Mouse (Mus musculus): ENCODE measurements at regions not wholly inside any gene's neighbourhood (a gene's known extent, or its start where the extent isn't known, plus 50 kb on each side); places are given as distances from the start of the nearest gene placed in this dataset.

- Histone ChIP-seq H3K9ac (replicated peaks; ENCODE audit: low read depth, low read length) (no peak overlapping the region), H3K9me3 (ENCODE audit: control insufficient read depth, low read depth, low read length) (no peaks in the 10 kb centered on the region), H3K4me2 (replicated peaks; ENCODE audit: low read depth, low read length) (no peak overlapping the region), H3K36me3 (ENCODE audit: control insufficient read depth, insufficient read depth, low read length) (no peaks in the 10 kb centered on the region), H3K27ac (ENCODE audit: low read length) (no peak overlapping the region), H3K27me3 (ENCODE audit: control insufficient read depth, insufficient read depth, low read length) (no peaks in the 10 kb centered on the region), H3K4me3 (ENCODE audit: low read depth, low read length) (no peak overlapping the region), H3K4me1 (ENCODE audit: control insufficient read depth, insufficient read depth, low read length) (no peaks in the 10 kb centered on the region)
- WGBS = 71% methylated on average over 2 of the region's 2 CpGs
- ATAC-seq (ENCODE audit: insufficient number of reproducible peaks, insufficient read depth, low FRiP score, low read depth) = no peak
These were observed 305.8 kb upstream of the Trib2 start for GRCm38 (mm10) chr12:16122353-16123127.

DNA sequence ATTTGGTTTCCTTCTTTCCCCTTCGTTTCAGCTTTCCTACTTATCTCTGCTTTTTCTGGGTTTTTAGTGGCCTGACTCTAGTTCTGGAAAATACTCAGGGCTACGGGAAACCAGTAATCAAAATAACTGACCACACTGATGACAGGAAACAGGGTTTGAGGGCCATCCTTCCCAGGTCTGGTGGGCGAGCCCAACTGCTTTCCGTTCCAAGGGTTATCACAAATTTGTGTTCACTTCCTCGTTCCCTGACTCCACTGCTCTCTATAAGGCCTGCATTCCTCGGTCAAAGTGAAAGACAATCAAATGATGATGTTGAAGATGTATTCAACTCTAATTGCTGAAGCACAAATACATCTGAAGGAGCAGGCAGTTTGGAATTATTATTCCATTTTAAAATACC is 305.1 kb upstream of the Trib2 start:
- Histone ChIP-seq H3K4me1 (ENCODE audit: control insufficient read depth, insufficient read depth, low read length) (no peaks in the 10 kb centered on the region), H3K9ac (replicated peaks; ENCODE audit: low read depth, low read length) (no peak overlapping the region), H3K27ac (ENCODE audit: low read length) (no peak overlapping the region), H3K9me3 (ENCODE audit: control insufficient read depth, low read depth, low read length) (no peaks in the 10 kb centered on the region), H3K4me2 (replicated peaks; ENCODE audit: low read depth, low read length) (no peak overlapping the region), H3K4me3 (ENCODE audit: low read depth, low read length) (no peak overlapping the region), H3K27me3 (ENCODE audit: control insufficient read depth, insufficient read depth, low read length) (no peaks in the 10 kb centered on the region), H3K36me3 (ENCODE audit: control insufficient read depth, insufficient read depth, low read length) (no peaks in the 10 kb centered on the region)
- no peak for ATAC-seq (ENCODE audit: insufficient number of reproducible peaks, insufficient read depth, low FRiP score, low read depth)
- WGBS = 78% methylated on average over 6 of the region's 6 CpGs

DNA sequence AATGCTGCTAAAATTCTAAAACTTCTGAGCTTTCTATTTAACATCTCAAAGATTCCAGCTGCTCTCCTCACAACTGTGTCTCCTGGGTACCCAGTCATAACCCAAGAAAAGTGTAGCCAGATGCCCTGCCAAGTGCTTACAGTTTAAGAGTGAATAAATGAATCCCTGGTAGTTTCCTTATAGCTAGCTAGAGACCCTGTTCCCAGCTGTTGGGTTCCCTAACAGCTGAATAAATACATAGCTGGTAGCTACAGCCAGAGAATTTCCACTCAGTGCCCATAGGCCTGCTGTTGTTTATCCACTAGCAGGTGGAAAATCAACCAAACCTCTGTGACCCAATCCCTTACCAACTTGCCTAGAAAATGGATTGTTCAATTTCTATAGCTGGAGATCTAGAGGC is 302.0 kb upstream of the Trib2 start:
- no peak overlapping the region for H3K4me2 ChIP-seq (replicated peaks; ENCODE audit: low read depth, low read length)
- H3K4me3 ChIP-seq (ENCODE audit: low read depth, low read length) = no peak overlapping the region
- H3K36me3 ChIP-seq (ENCODE audit: control insufficient read depth, insufficient read depth, low read length) = no peaks in the 10 kb centered on the region
- no peak overlapping the region for H3K9ac ChIP-seq (replicated peaks; ENCODE audit: low read depth, low read length)
- no peak overlapping the region for H3K27ac ChIP-seq (ENCODE audit: low read length)
- ATAC-seq (ENCODE audit: insufficient number of reproducible peaks, insufficient read depth, low FRiP score, low read depth) = no peak
- H3K27me3 ChIP-seq (ENCODE audit: control insufficient read depth, insufficient read depth, low read length) = no peaks in the 10 kb centered on the region
- H3K4me1 ChIP-seq (ENCODE audit: control insufficient read depth, insufficient read depth, low read length) = no peaks in the 10 kb centered on the region
- H3K9me3 ChIP-seq (ENCODE audit: control insufficient read depth, low read depth, low read length) = no peaks in the 10 kb centered on the region

DNA sequence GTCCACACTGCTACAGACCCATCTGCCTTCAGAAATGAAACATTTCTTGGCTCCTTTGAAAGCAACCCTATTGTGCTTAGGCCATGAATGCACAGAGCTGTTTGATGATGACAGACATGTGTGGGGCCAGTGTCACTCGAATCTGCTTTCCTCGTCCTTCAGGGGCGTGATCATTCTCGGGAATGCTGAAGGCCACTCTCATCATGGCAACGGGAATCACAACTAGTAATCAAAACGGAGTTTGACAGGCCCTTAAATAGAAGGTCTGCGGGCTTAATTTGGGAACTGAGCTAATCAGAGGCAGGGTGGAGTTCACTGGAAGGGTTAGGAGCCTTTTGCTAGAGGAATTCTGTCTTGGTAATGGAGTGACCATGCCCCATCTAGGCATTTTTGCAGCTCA is 290.2 kb upstream of the Trib2 start:
- no peak overlapping the region for H3K4me3 ChIP-seq (ENCODE audit: low read depth, low read length)
- 73% methylated on average over 7 of the region's 7 CpGs for WGBS
- no peak for ATAC-seq (ENCODE audit: insufficient number of reproducible peaks, insufficient read depth, low FRiP score, low read depth)

DNA sequence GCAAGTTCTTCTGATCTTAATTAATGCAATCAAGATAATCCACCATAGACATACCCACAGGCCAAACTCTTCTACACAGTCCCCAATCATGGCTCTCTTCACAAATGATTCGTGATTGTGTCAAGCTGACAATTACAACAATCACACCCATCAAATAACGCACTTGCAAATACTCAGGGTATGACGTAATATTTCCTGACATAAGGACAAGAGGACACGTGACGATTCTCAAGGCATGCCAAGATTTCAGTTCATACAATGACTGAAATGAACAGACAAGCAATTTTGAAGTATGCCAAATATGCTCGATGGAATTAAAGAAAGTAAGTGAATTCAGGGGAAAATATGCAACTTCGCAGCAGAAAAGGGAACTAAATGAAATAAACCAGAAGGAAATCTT is 282.1 kb upstream of the Trib2 start:
- Histone ChIP-seq H3K4me1 (ENCODE audit: control insufficient read depth, insufficient read depth, low read length) (no peaks in the 10 kb centered on the region), H3K36me3 (ENCODE audit: control insufficient read depth, insufficient read depth, low read length) (no peaks in the 10 kb centered on the region), H3K9me3 (ENCODE audit: control insufficient read depth, low read depth, low read length) (no peaks in the 10 kb centered on the region), H3K27ac (ENCODE audit: low read length) (no peak overlapping the region), H3K4me3 (ENCODE audit: low read depth, low read length) (no peak overlapping the region), H3K27me3 (ENCODE audit: control insufficient read depth, insufficient read depth, low read length) (no peaks in the 10 kb centered on the region), H3K9ac (replicated peaks; ENCODE audit: low read depth, low read length) (no peak overlapping the region), H3K4me2 (replicated peaks; ENCODE audit: low read depth, low read length) (no peak overlapping the region)
- 90% methylated on average over 7 of the region's 7 CpGs for WGBS
- ATAC-seq (ENCODE audit: insufficient number of reproducible peaks, insufficient read depth, low FRiP score, low read depth) = no peak

More for the DNA sequence above, 290.2 kb upstream of the Trib2 start:
- Histone ChIP-seq H3K4me2 (replicated peaks; ENCODE audit: low read depth, low read length) (no peak overlapping the region), H3K27me3 (ENCODE audit: control insufficient read depth, insufficient read depth, low read length) (no peaks in the 10 kb centered on the region), H3K4me1 (ENCODE audit: control insufficient read depth, insufficient read depth, low read length) (no peaks in the 10 kb centered on the region), H3K27ac (ENCODE audit: low read length) (no peak overlapping the region), H3K9ac (replicated peaks; ENCODE audit: low read depth, low read length) (no peak overlapping the region), H3K9me3 (ENCODE audit: control insufficient read depth, low read depth, low read length) (no peaks in the 10 kb centered on the region), H3K36me3 (ENCODE audit: control insufficient read depth, insufficient read depth, low read length) (no peaks in the 10 kb centered on the region)

GRCm38 (mm10) chr12:16092643-16093042 is 275.9 kb upstream of the Trib2 start:
- ATAC-seq (ENCODE audit: insufficient number of reproducible peaks, insufficient read depth, low FRiP score, low read depth) = no peak
- H3K4me3 ChIP-seq (ENCODE audit: low read depth, low read length) = no peak overlapping the region
- no peak overlapping the region for H3K27ac ChIP-seq (ENCODE audit: low read length)
- H3K9ac ChIP-seq (replicated peaks; ENCODE audit: low read depth, low read length) = no peak overlapping the region
- H3K27me3 ChIP-seq (ENCODE audit: control insufficient read depth, insufficient read depth, low read length) = no peaks in the 10 kb centered on the region
- H3K4me1 ChIP-seq (ENCODE audit: control insufficient read depth, insufficient read depth, low read length) = no peaks in the 10 kb centered on the region
- WGBS = 23% methylated on average over 3 of the region's 3 CpGs
- H3K9me3 ChIP-seq (ENCODE audit: control insufficient read depth, low read depth, low read length) = no peaks in the 10 kb centered on the region
- H3K36me3 ChIP-seq (ENCODE audit: control insufficient read depth, insufficient read depth, low read length) = no peaks in the 10 kb centered on the region
- H3K4me2 ChIP-seq (replicated peaks; ENCODE audit: low read depth, low read length) = no peak overlapping the region

DNA sequence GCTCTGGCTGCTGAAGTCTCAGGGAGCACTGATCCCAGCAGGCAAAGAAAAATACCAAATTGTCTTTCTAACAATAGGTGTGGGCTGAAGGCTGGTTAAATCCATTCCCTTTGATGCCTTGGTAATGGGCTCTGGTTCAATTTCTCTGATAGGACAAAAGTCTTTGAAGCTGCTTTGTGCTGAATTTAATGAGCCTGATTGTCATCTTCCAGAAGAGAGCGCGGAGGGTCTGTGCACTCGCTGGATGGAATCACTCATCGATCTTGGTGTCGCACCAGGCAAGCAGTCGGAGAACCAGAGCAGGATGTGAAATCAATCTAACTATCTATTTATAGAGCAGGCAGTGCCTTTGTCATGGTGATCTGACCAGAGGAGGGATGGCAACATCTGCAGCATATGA is 274.6 kb upstream of the Trib2 start:
- Histone ChIP-seq H3K9me3 (ENCODE audit: control insufficient read depth, low read depth, low read length) (no peaks in the 10 kb centered on the region), H3K36me3 (ENCODE audit: control insufficient read depth, insufficient read depth, low read length) (no peaks in the 10 kb centered on the region), H3K4me2 (replicated peaks; ENCODE audit: low read depth, low read length) (no peak overlapping the region), H3K4me3 (ENCODE audit: low read depth, low read length) (no peak overlapping the region), H3K4me1 (ENCODE audit: control insufficient read depth, insufficient read depth, low read length) (no peaks in the 10 kb centered on the region), H3K27ac (ENCODE audit: low read length) (no peak overlapping the region), H3K27me3 (ENCODE audit: control insufficient read depth, insufficient read depth, low read length) (no peaks in the 10 kb centered on the region), H3K9ac (replicated peaks; ENCODE audit: low read depth, low read length) (no peak overlapping the region)
- WGBS = 33% methylated on average over 6 of the region's 6 CpGs
- ATAC-seq (ENCODE audit: insufficient number of reproducible peaks, insufficient read depth, low FRiP score, low read depth) = no peak

DNA sequence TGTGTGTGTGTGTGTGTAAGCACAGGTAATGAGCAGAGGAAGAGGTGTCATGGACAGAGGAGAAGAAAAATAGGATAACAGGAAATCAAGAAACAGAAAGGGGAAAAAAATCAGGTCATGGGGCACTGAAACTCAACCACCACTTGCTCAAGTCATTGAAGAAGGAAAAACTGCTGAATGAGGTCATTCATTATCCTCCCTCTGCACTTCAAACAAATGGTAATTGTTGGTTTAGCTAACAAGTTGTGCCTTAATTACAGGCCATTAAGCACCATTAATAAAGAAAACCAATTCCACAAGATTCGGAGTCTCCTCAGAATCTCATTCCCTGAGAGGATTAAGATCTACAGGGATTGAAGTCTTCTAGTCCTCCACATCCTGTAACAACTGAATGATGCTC is 266.5 kb upstream of the Trib2 start:
- Histone ChIP-seq H3K4me3 (ENCODE audit: low read depth, low read length) (no peak overlapping the region), H3K9me3 (ENCODE audit: control insufficient read depth, low read depth, low read length) (no peaks in the 10 kb centered on the region), H3K4me2 (replicated peaks; ENCODE audit: low read depth, low read length) (no peak overlapping the region), H3K36me3 (ENCODE audit: control insufficient read depth, insufficient read depth, low read length) (no peaks in the 10 kb centered on the region), H3K9ac (replicated peaks; ENCODE audit: low read depth, low read length) (no peak overlapping the region), H3K27ac (ENCODE audit: low read length) (no peak overlapping the region), H3K27me3 (ENCODE audit: control insufficient read depth, insufficient read depth, low read length) (no peaks in the 10 kb centered on the region), H3K4me1 (ENCODE audit: control insufficient read depth, insufficient read depth, low read length) (no peaks in the 10 kb centered on the region)
- WGBS = 71% methylated on average over 1 of the region's 1 CpGs
- no peak for ATAC-seq (ENCODE audit: insufficient number of reproducible peaks, insufficient read depth, low FRiP score, low read depth)

DNA sequence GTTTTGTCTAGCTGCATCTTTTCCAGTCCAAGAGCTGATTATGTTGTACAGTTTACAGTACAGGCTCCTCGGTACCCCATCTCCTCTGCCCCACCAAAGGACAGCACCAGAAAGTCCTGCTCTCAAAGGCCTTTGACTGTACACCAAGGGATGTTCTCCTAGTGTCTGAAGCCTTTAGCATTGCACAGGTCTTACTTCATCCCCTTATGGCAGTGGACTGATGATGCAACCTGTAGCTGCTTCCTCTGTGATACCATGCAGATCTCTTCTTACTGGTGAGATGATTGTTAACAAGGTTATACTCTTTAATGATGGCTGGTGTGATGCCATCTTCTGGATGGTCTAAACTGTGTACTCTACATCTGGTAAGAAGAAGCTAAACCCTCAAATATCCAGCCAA is 260.5 kb upstream of the Trib2 start:
- Histone ChIP-seq H3K9ac (replicated peaks; ENCODE audit: low read depth, low read length) (no peak overlapping the region), H3K36me3 (ENCODE audit: control insufficient read depth, insufficient read depth, low read length) (no peaks in the 10 kb centered on the region), H3K4me3 (ENCODE audit: low read depth, low read length) (no peak overlapping the region), H3K27me3 (ENCODE audit: control insufficient read depth, insufficient read depth, low read length) (no peaks in the 10 kb centered on the region), H3K4me1 (ENCODE audit: control insufficient read depth, insufficient read depth, low read length) (no peaks in the 10 kb centered on the region), H3K4me2 (replicated peaks; ENCODE audit: low read depth, low read length) (no peak overlapping the region), H3K27ac (ENCODE audit: low read length) (no peak overlapping the region), H3K9me3 (ENCODE audit: control insufficient read depth, low read depth, low read length) (no peaks in the 10 kb centered on the region)
- no peak for ATAC-seq (ENCODE audit: insufficient number of reproducible peaks, insufficient read depth, low FRiP score, low read depth)
- 88% methylated on average over 1 of the region's 1 CpGs for WGBS
